Mouse (Mus musculus) brain, embryonic 18.5 days (tissue): ENCODE results near the gene Igsf9b.
A peak's percentile ranks its signal among the peaks of the same experiment; 100 is the strongest.

ENCODE experiments used
- DNase-seq: peaks from one replicate; pipeline ENCODE4 v3.0.0-alpha.2; 2012; ENCODE audit warnings: low read depth, low spot score

The Igsf9b gene

GRCm38 (mm10) chr9:27289543-27290308 lies 9.3 kb upstream of the Igsf9b start:
- DNase-seq: no peak

DNA sequence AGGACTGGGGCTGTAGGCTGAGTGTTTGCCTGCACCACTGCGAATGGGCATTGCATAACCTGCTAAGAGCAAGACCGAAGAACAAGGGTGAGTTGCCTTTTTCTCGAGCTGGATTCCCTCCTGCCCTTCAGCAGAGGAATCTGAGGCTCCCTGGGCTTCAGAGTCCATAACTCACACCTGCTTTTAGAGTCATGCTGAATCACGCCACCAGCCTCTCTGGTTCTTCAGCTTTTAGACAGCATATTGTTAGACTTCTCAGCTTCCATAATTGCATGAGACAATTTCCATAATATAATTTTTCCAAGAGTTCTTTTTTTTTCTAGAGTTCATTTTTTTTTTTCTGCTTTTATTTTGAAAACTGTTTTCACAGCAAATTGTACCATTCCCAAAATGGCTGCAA lies 4.6 kb upstream of the Igsf9b start:
- DNase-seq: no peak

GRCm38 (mm10) chr9:27299286-27300187 lies 533 bp downstream of the Igsf9b start:
- DNase-seq: no peak

DNA sequence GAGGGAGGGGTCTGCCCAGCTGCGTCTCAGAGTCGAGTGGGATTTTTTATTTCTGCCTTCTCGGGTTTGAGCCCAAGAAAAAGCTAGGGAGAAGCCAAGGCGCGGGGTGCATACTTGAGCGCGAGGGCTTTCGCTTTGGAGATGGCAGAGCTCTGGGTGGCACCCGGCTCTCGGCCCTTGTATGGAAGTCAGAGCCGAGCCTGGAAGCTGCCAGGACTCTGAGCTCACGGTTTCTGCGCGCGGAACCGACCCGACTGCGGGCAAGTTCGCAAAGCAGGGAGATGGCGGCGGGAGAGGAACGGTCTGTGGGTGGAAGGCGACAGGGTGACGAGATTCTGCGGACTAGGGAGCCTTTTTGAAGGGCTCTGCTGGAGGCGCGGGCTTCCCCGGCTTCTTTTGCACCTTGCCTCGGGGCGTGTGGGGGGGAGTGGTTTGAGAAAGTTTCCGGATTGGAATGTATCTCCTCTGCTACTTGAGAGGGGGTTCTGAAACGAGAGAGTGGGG lies 1.2 kb downstream of the Igsf9b start:
- DNase-seq: no peak

- no peak for DNase-seq
These were observed 1.7 kb downstream of the Igsf9b start for GRCm38 (mm10) chr9:27300698-27301097.

DNA sequence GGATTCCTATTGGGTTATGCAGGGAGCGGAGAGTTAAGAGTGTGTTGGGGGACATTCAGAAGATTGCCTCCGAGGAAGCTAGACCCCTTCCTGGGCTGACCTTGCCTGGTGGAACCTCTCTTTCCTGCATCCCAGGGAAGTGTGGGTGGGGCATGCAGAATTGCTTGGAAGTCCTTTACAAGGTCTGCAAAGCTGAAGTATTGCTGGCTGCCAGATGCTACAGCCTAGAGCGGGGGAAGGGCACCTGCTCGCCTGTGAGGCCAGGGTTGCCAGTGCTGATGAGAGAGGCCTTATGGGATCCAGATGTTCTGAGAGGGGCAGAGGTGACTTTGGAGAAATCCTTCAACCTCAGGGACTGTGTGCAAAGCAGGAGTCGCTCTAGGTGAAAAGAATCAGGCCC lies 2.5 kb downstream of the Igsf9b start:
- DNase-seq: no peak

DNA sequence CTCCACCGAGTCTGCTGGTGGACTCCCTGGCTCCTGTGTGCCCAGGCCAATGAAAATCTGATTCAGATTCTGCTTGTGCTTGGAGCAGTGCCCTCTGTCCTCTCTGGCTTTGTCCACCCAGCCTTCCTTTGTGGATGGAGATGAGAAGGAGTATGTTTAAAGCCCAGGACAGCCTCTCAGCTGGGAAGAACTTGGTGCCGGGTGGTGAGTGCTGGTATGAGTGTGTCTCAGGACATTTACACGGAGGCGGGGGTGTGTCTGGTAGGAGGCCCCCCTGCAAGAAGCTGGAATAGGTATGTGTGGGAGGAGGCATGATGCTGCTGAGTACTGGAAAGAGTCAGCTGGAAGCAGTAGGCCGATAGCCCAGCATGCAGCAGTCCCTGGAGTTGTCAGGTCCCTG lies 3.3 kb downstream of the Igsf9b start:
- DNase-seq: no peak

- DNase-seq: no peak
These were observed 4.8 kb downstream of the Igsf9b start for GRCm38 (mm10) chr9:27303571-27304484.

DNA sequence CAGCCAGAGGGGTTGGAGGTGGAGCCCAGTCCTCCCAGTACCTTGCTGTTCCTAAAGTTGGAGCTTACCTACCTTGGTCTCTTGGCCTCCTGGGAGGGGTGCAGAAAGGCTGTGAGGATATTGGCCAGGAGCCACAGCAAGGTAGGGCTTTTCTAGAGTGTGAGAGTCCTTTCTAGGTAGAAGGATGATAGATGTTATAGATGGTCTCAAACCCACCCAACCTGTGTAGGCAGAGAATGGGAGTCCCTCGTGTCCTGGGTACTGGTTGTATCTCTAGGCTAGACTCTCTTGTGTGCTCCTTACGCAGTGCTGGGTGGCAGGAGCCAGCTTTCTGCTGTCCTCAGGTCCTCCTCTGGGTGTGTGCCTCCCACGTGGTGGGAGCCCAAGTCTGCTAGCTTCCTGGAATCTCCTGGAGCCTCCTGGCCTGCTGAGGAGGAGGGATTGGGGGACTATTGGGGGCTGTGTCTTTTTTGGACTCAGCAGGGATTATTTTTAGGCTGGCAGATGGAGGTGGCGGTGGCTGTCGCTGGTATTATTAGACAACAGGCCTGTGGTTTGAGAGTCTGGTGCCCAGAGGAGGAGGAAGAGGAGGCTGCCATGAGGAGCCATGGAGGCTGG lies 5.6 kb downstream of the Igsf9b start:
- no peak for DNase-seq

GRCm38 (mm10) chr9:27305502-27305901 lies 6.5 kb downstream of the Igsf9b start:
- no peak for DNase-seq

DNA sequence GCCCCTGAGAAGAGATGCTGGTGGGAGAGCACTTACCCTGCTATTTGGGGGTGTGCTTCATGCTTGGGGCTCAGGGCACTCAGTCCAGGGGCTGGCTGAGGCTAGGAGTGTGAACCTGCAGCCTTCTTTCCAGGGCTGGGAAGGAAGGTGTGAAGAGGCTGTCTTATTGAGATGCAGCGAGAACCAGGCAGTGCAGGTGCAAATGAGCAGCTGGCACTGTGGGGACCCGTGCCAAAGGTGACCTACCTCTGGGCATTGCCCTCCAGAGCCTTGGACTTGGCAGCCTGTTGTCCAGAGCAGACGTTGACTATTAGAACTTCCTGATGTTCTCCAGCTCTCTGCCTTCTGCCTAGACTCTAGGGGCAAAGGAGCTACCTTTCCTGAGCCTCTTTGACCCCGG lies 7.6 kb downstream of the Igsf9b start:
- DNase-seq: no peak

DNA sequence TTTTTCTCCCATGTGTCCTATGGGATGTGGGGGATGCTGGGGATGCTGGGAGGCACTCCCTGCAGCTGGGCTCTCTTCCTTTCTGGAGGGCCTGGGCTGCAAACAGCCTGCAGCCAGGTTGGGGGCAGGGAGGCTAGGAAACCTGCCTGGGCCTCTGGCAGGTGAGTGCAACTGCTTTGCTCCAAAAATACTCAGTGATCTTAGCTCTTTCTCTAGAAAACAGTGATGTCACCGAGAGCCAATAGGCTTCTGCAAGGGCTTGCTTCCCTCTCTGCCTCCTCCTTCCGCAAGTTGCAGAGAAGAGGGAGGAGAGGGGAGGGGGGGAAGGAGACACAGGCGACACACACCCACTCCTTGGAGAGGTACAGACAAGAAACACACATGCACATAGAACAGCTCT lies 8.3 kb downstream of the Igsf9b start:
- DNase-seq: peak; percentile 81

DNA sequence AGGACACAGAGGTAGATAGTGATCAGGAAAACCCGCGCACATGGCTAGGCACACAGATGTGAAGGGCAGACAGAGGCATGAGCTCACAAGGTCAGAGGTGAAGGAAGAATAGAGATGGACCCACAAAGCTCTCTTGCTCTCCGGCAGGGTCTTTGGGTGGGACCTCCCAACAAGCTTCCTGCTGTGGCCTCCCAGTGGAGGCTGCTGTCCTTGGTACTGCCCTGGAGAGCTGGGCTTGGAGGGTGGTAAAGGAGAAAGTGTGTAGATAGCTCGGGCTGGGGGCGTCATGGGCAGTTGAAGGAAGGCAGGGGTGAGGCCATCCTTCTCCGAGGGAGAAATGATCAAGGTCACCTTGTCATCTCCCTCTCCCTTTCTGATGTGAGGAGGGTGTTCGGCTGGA lies 9.0 kb downstream of the Igsf9b start:
- no peak for DNase-seq

DNA sequence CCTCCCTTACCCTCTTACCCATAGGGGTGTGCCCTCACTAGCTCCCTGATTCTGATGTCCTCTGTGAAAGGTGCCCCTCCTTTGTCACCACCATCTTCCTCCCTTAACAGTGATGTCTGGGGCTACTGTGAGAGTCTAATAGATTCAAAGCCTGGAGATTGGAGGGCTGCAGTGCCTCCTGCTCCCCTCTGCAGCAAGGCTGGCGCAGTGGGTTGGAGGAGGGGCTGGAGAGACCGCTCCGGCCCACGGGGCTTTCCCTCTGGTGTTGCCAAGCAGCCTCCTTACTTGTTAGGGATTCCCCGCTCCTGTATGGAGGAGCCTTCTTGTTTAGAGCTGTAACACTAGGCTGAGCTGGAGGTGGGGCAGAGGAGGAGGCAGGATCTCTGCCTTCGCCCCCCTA lies 9.6 kb downstream of the Igsf9b start:
- DNase-seq: no peak

DNA sequence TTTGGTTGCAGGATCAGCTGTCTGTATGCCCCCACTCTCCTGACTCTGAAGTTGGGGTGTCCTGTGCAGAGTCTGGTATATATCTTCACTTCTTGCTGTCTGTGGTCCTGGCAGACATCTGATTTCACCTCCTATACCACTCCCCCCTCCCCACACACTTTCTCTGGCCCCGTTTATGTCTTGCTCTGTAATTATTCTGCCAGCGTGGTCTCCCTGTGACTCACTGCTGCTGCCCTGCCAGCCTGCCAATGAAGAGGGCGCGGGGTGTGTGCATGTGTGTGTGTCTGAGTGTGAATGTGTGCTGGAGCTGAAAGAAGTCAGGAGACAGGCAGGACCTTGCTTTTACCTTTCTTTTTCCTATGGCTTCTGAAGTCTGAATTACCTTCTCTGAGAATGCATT lies 11.0 kb downstream of the Igsf9b start:
- DNase-seq: no peak

DNA sequence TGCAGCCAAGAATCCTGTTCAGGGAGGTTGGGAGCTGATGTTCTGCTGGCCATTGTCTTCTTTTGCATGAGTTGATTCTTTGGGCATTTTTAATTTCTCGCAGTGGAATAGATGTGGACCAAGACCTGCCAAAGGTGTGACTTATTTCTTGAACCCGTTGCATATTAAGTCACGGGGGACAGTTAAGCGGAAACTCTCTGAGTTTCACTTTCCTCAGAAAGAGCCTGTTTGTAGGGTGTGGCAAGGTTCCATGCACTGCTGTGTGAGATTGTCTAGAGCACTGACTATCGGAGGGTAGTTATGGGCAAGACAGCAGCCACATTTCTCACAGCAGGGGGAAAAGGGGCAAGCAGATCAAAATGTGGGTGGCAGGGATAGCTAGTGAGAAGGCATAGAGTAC lies 14.4 kb downstream of the Igsf9b start:
- no peak for DNase-seq

DNA sequence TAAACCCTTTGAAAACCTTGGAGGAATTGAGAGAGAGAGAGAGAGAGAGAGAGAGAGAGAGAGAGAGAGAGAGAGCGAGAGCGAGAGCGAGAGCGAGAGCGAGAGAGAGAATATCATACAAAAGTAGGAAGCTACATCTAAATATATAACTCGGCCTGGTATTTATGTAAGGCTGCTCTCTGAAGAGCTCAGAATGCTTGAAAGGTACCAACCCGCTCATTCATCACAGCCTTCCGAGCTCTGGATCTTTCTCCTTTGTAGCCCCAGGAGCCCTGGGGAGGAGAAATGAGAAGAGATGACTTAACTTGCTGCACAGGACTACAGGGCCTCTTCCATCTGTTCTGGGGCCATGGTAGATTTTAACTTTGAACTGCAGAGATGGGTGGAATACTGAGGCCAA lies 22.3 kb downstream of the Igsf9b start:
- no peak for DNase-seq

DNA sequence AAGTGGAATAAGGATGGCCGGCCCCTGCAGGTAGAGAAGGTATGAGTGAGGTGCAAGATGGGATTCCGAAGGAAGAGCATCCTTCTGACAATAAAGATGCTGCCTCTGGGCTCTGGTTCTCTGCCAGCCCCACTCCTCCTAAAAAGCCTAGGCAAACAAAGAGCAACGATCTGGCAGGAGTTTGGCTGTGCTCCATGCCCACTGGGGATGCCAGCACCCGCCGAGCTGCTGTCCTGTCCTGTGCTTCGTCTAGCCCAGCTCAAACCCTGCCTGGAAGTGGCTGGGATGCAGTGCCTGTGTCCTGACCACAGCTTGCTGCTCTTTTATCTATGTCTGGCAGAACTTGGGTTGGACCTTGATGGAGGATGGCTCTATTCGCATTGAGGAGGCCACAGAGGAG lies 23.3 kb downstream of the Igsf9b start:
- DNase-seq: no peak

- DNase-seq: no peak
These were observed 24.4 kb downstream of the Igsf9b start for GRCm38 (mm10) chr9:27323412-27323811.

DNA sequence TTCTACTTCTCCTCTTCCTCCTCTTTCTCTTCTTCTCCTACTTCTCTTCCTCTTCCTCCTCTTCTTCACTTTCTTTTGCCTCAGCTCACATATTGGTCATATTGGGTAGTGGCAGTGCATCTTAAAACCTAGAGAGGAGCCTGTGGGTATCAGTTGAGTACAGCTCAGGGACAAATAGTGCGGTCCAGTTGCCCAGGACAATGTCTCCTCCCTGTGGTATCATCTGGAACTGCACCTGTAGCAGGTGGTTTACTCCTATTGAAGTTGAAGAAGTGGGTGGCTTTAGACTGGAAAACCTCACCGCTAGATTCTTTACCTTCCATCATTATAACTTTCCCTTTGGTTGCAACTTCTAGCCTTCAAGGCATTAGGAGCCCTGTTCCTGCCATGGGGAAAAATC lies 26.9 kb downstream of the Igsf9b start:
- no peak for DNase-seq

- DNase-seq: no peak
These were observed 28.6 kb downstream of the Igsf9b start for GRCm38 (mm10) chr9:27327558-27327957.
